Mouse (Mus musculus): ENCODE results near the gene Gm20388. TPM values are rescaled to one million over a fixed set of nuclear protein-coding genes. Genes with fewer than 3 reads are reported as not detected.

Gm20388 gene
- polyA plus RNA-seq, 1 experiment from 2014 or later: 1.4 TPM

GRCm38 (mm10) chr8:122111745-122112144, 2201.1 kb downstream of the Gm20388 start:
- Histone ChIP-seq H3K27ac (ENCODE audit: low read length) (no peak overlapping the region), H3K4me2 (ENCODE audit: low read depth, low read length) (no peak overlapping the region), H3K9ac (ENCODE audit: low read depth, low read length) (no peak overlapping the region), H3K27me3 (ENCODE audit: control insufficient read depth, insufficient read depth, low read depth, low read length) (no peaks in the 10 kb centered on the region), H3K4me1 (ENCODE audit: control insufficient read depth, low read depth, low read length) (no peaks in the 10 kb centered on the region), H3K9me3 (replicated peaks; ENCODE audit: control insufficient read depth, low read length) (no peaks in the 10 kb centered on the region), H3K36me3 (ENCODE audit: control insufficient read depth, insufficient read depth) (no peaks in the 10 kb centered on the region), H3K4me3 (ENCODE audit: low read depth, low read length) (no peak overlapping the region)
- no peak for ATAC-seq (ENCODE audit: low read depth)
- 24% methylated on average over 11 of the region's 11 CpGs for WGBS (ENCODE audit: insufficient replicate concordance)

- ATAC-seq (ENCODE audit: low read depth): no peak
- Histone ChIP-seq H3K27ac (ENCODE audit: low read length) (no peak overlapping the region), H3K36me3 (ENCODE audit: control insufficient read depth, insufficient read depth) (no peaks in the 10 kb centered on the region), H3K4me2 (ENCODE audit: low read depth, low read length) (no peak overlapping the region), H3K4me3 (ENCODE audit: low read depth, low read length) (no peak overlapping the region), H3K4me1 (ENCODE audit: control insufficient read depth, low read depth, low read length) (no peaks in the 10 kb centered on the region), H3K9ac (ENCODE audit: low read depth, low read length) (no peak overlapping the region), H3K27me3 (ENCODE audit: control insufficient read depth, insufficient read depth, low read depth, low read length) (no peaks in the 10 kb centered on the region), H3K9me3 (replicated peaks; ENCODE audit: control insufficient read depth, low read length) (no peaks in the 10 kb centered on the region)
- WGBS (ENCODE audit: insufficient replicate concordance): 26% methylated on average over 14 of the region's 14 CpGs
Observed at GRCm38 (mm10) chr8:122112264-122112965, 2201.8 kb downstream of the Gm20388 start.

GRCm38 (mm10) chr8:122114890-122115289, 2204.2 kb downstream of the Gm20388 start:
- no peaks in the 10 kb centered on the region for H3K4me1 ChIP-seq (ENCODE audit: control insufficient read depth, low read depth, low read length)
- no peak overlapping the region for H3K4me2 ChIP-seq (ENCODE audit: low read depth, low read length)
- H3K27ac ChIP-seq (ENCODE audit: low read length): no peak overlapping the region
- no peaks in the 10 kb centered on the region for H3K36me3 ChIP-seq (ENCODE audit: control insufficient read depth, insufficient read depth)
- H3K9ac ChIP-seq (ENCODE audit: low read depth, low read length): no peak overlapping the region
- H3K9me3 ChIP-seq (replicated peaks; ENCODE audit: control insufficient read depth, low read length): no peaks in the 10 kb centered on the region
- WGBS (ENCODE audit: insufficient replicate concordance): 63% methylated on average over 2 of the region's 2 CpGs
- no peak overlapping the region for H3K4me3 ChIP-seq (ENCODE audit: low read depth, low read length)
- no peak for ATAC-seq (ENCODE audit: low read depth)
- H3K27me3 ChIP-seq (ENCODE audit: control insufficient read depth, insufficient read depth, low read depth, low read length): no peaks in the 10 kb centered on the region

GRCm38 (mm10) chr8:122116716-122117357, 2206.2 kb downstream of the Gm20388 start:
- no peaks in the 10 kb centered on the region for H3K9me3 ChIP-seq (replicated peaks; ENCODE audit: control insufficient read depth, low read length)
- H3K27me3 ChIP-seq (ENCODE audit: control insufficient read depth, insufficient read depth, low read depth, low read length): no peaks in the 10 kb centered on the region
- no peak overlapping the region for H3K9ac ChIP-seq (ENCODE audit: low read depth, low read length)
- no peaks in the 10 kb centered on the region for H3K4me1 ChIP-seq (ENCODE audit: control insufficient read depth, low read depth, low read length)
- WGBS (ENCODE audit: insufficient replicate concordance): 62% methylated on average over 7 of the region's 7 CpGs
- H3K36me3 ChIP-seq (ENCODE audit: control insufficient read depth, insufficient read depth): no peaks in the 10 kb centered on the region
- no peak for ATAC-seq (ENCODE audit: low read depth)
- no peak overlapping the region for H3K4me3 ChIP-seq (ENCODE audit: low read depth, low read length)
- H3K27ac ChIP-seq (ENCODE audit: low read length): no peak overlapping the region
- H3K4me2 ChIP-seq (ENCODE audit: low read depth, low read length): no peak overlapping the region

- no peaks in the 10 kb centered on the region for H3K27me3 ChIP-seq (ENCODE audit: control insufficient read depth, insufficient read depth, low read depth, low read length)
- no peaks in the 10 kb centered on the region for H3K36me3 ChIP-seq (ENCODE audit: control insufficient read depth, insufficient read depth)
- 70% methylated on average over 10 of the region's 10 CpGs for WGBS (ENCODE audit: insufficient replicate concordance)
- H3K4me3 ChIP-seq (ENCODE audit: low read depth, low read length): no peak overlapping the region
- no peak overlapping the region for H3K9ac ChIP-seq (ENCODE audit: low read depth, low read length)
- no peaks in the 10 kb centered on the region for H3K4me1 ChIP-seq (ENCODE audit: control insufficient read depth, low read depth, low read length)
- no peaks in the 10 kb centered on the region for H3K9me3 ChIP-seq (replicated peaks; ENCODE audit: control insufficient read depth, low read length)
- no peak overlapping the region for H3K27ac ChIP-seq (ENCODE audit: low read length)
- no peak overlapping the region for H3K4me2 ChIP-seq (ENCODE audit: low read depth, low read length)
- no peak for ATAC-seq (ENCODE audit: low read depth)
Observed at GRCm38 (mm10) chr8:122118097-122118496, 2207.5 kb downstream of the Gm20388 start.

GRCm38 (mm10) chr8:122118536-122118935, 2207.9 kb downstream of the Gm20388 start:
- Histone ChIP-seq H3K4me2 (ENCODE audit: low read depth, low read length) (no peak overlapping the region), H3K36me3 (ENCODE audit: control insufficient read depth, insufficient read depth) (no peaks in the 10 kb centered on the region), H3K9me3 (replicated peaks; ENCODE audit: control insufficient read depth, low read length) (no peaks in the 10 kb centered on the region), H3K9ac (ENCODE audit: low read depth, low read length) (no peak overlapping the region), H3K4me1 (ENCODE audit: control insufficient read depth, low read depth, low read length) (no peaks in the 10 kb centered on the region), H3K4me3 (ENCODE audit: low read depth, low read length) (no peak overlapping the region), H3K27ac (ENCODE audit: low read length) (no peak overlapping the region), H3K27me3 (ENCODE audit: control insufficient read depth, insufficient read depth, low read depth, low read length) (no peaks in the 10 kb centered on the region)
- WGBS (ENCODE audit: insufficient replicate concordance): 60% methylated on average over 15 of the region's 15 CpGs
- no peak for ATAC-seq (ENCODE audit: low read depth)

GRCm38 (mm10) chr8:122124326-122124725, 2213.7 kb downstream of the Gm20388 start:
- Histone ChIP-seq H3K4me2 (ENCODE audit: low read depth, low read length) (no peak overlapping the region), H3K27ac (ENCODE audit: low read length) (no peak overlapping the region), H3K9me3 (replicated peaks; ENCODE audit: control insufficient read depth, low read length) (no peaks in the 10 kb centered on the region; the same call in 1 of the 2 replicates), H3K4me3 (ENCODE audit: low read depth, low read length) (no peak overlapping the region), H3K4me1 (ENCODE audit: control insufficient read depth, low read depth, low read length) (no peaks in the 10 kb centered on the region), H3K36me3 (ENCODE audit: control insufficient read depth, insufficient read depth) (no peaks in the 10 kb centered on the region), H3K27me3 (ENCODE audit: control insufficient read depth, insufficient read depth, low read depth, low read length) (no peaks in the 10 kb centered on the region), H3K9ac (ENCODE audit: low read depth, low read length) (no peak overlapping the region)
- 67% methylated on average over 3 of the region's 3 CpGs for whole genome bisulfite sequencing (ENCODE audit: insufficient replicate concordance)
- ATAC-seq (ENCODE audit: low read depth): no peak

GRCm38 (mm10) chr8:122126659-122127058, 2216.0 kb downstream of the Gm20388 start:
- 45% methylated on average over 8 of the region's 8 CpGs for WGBS (ENCODE audit: insufficient replicate concordance)
- no peak for ATAC-seq (ENCODE audit: low read depth)
- H3K9ac ChIP-seq (ENCODE audit: low read depth, low read length): no peak overlapping the region
- no peaks in the 10 kb centered on the region; the same call in 1 of the 2 replicates for H3K9me3 ChIP-seq (replicated peaks; ENCODE audit: control insufficient read depth, low read length)
- H3K4me2 ChIP-seq (ENCODE audit: low read depth, low read length): no peak overlapping the region
- no peak overlapping the region for H3K4me3 ChIP-seq (ENCODE audit: low read depth, low read length)
- no peaks in the 10 kb centered on the region for H3K36me3 ChIP-seq (ENCODE audit: control insufficient read depth, insufficient read depth)
- H3K27ac ChIP-seq (ENCODE audit: low read length): no peak overlapping the region
- no peaks in the 10 kb centered on the region for H3K4me1 ChIP-seq (ENCODE audit: control insufficient read depth, low read depth, low read length)
- no peaks in the 10 kb centered on the region for H3K27me3 ChIP-seq (ENCODE audit: control insufficient read depth, insufficient read depth, low read depth, low read length)

- no peak overlapping the region for H3K9ac ChIP-seq (ENCODE audit: low read depth, low read length)
- H3K27ac ChIP-seq (ENCODE audit: low read length): no peak overlapping the region
- H3K4me2 ChIP-seq (ENCODE audit: low read depth, low read length): no peak overlapping the region
- WGBS (ENCODE audit: insufficient replicate concordance): 51% methylated on average over 3 of the region's 3 CpGs
- no peaks in the 10 kb centered on the region for H3K9me3 ChIP-seq (replicated peaks; ENCODE audit: control insufficient read depth, low read length)
- no peak for ATAC-seq (ENCODE audit: low read depth)
- H3K27me3 ChIP-seq (ENCODE audit: control insufficient read depth, insufficient read depth, low read depth, low read length): no peaks in the 10 kb centered on the region
- H3K4me3 ChIP-seq (ENCODE audit: low read depth, low read length): no peak overlapping the region
- no peaks in the 10 kb centered on the region for H3K4me1 ChIP-seq (ENCODE audit: control insufficient read depth, low read depth, low read length)
- H3K36me3 ChIP-seq (ENCODE audit: control insufficient read depth, insufficient read depth): no peaks in the 10 kb centered on the region
Observed at GRCm38 (mm10) chr8:122134121-122134529, 2223.5 kb downstream of the Gm20388 start.

Data from liver, embryonic 16.5 days (tissue).